Mouse (Mus musculus) cerebellum, adult 18-20 months (tissue): ENCODE results near the gene U90926.
A peak's percentile ranks its signal among the peaks of the same experiment; 100 is the strongest.

ENCODE experiments used
- DNase-seq, 2 experiments: peaks; one replicate each; pipeline ENCODE4 v3.0.0; 2021

Gene U90926

GRCm38 (mm10) chr5:92215308-92215707 lies at the start of gene U90926:
Gene U90926 (minus strand): TSS chr5:92215408.
- no peak for DNase-seq

GRCm38 (mm10) chr5:92263761-92264359 lies 48.7 kb upstream of the U90926 start:
- DNase-seq = peak; percentile 28 to 32

DNA sequence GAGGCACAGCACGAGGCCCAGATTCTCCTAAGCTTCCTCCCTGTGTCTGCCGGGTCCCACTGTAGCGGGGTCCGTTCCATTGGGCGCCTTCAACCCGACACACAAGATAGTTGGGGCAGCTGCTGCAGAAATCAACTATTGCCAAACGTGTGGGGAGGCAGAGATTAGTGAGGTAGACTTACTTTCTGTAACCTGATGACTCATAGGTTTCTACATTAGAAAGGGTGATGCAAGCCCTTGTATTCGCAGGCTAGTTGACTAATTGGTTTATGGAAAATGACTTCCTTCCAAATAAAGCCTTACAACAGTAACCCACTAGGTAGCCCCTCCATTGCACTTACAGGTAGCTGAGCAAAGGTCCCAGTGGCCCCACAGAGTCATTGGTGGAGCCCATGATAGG lies 47.4 kb upstream of the U90926 start:
- DNase-seq = no peak

DNA sequence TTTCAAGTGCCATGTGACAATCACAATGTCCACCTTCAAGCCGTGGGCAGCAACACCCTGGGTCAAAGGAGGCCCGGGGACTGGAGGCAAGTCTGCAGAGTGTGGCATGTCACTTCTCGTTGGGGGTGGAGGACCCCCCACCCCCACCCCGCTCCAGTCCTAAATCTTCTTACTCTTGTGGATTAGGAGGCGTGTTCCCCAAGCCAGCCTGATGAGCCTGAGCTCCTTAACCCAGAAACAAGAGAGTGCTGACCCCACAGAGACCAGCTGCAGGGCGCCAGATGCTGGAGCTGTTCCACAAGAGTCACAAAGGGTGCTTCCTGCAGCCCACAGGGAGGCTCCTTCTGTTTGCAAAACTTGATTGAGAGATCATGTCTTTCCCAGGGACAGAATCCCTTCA lies 41.0 kb upstream of the U90926 start, which contains the start of gene Ppef2:
TSS of gene Ppef2 (minus strand) at position 61 of the 400 bp plus-strand sequence.
- no peak for DNase-seq

DNA sequence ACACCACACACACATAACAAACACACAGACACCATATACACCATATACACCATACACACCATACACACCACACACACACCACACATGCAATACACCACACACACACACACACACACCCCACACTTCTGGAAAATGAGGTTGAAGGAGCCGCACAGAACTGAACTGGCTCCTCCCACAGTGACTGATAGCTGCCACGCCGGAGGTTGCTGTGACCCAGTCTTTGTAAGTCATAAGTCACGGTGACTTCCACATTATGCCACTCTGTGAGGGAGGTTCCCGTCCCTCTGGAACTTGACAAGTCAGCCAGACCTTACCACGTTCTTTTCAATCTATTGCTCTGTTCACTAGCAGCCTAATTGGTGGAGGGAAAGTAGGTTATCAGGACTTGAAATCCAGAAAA lies 39.3 kb upstream of the U90926 start:
- DNase-seq = no peak

DNA sequence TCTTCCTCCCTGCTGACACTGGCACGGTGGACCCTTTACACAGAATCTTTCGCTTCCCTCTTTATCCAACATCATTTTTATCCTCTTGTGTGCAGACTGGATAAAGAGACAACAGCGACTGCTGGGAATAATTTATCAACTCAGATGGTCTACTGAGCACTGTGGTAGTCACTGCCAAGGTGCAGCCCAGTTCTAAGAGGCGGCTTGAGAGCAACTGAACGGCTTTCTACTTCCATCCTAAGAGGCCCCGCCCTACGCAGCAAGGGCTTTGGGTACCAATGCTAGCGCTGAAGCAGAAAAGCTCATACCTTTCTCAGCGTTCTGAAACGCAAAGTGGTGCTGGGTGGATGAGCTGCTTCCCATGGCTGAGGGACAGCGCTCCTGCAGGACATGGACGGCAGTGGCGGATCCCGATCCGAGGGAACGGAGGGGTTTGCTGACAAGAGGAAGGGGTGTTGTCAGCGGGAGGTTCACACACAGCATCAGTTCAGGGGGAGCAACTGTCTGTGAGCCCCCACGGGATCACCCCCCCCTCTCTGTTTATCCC lies 37.7 kb upstream of the U90926 start:
- DNase-seq = peak; percentile 8

DNA sequence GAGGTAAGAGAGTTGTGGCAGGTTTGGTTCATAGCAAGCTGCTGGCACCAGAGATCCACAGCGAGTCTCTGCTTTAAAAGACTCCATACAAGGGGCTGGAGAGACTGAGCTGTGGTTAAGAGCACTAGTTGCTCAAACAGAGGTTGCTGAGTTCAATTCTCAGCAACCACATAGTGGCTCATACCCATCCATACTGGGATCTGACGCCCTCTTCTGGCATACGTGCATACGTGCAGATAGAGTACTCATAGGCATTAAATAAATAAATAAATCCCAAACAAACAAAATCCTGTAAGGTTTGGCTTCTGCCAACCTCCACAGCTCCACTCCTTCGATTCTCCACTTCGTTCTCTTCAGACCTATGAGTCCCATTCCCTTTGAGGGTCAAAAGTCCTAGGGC lies 36.8 kb upstream of the U90926 start:
- no peak for DNase-seq

DNA sequence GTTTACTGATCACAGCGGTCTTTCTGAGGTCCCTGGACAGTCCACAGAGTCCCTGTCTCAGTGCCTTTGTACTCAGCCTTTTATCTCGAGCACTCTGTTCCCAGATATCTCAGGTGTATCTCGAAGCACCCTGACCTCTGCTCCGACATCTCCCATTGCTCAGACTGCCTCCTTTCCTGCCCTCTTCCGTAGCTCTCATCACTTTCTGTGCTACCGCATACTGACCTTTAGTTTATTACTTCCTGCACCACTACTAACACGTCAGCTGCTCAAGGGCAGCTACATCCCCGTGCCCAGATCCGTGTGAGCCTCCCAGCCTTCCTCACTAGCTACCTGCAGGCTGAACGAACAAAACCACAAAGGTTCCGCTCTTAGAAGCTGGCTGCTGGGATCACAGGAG lies 33.4 kb upstream of the U90926 start:
- DNase-seq = no peak

GRCm38 (mm10) chr5:92245483-92245882 lies 30.3 kb upstream of the U90926 start:
- no peak for DNase-seq

DNA sequence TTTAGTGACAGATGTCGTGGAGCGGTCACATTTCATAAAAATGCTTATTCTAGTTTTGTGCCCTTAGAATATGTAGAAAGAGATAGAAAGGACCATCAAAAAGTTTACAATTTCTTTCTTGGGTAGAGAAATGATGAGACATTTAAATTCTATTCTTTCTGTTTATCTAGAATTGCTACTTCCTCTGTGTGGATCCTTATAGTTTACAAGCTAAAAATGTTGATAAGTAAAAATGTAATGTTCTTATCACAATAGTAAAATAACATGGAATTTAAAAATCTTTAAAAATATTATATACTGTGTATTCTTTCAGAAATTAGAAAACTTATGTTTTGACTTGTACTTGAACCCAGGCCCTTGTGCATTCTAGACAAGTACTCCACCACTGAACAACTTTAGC lies 29.7 kb upstream of the U90926 start:
- DNase-seq = no peak

- no peak for DNase-seq
These were observed 25.6 kb upstream of the U90926 start for GRCm38 (mm10) chr5:92240769-92241168.

DNA sequence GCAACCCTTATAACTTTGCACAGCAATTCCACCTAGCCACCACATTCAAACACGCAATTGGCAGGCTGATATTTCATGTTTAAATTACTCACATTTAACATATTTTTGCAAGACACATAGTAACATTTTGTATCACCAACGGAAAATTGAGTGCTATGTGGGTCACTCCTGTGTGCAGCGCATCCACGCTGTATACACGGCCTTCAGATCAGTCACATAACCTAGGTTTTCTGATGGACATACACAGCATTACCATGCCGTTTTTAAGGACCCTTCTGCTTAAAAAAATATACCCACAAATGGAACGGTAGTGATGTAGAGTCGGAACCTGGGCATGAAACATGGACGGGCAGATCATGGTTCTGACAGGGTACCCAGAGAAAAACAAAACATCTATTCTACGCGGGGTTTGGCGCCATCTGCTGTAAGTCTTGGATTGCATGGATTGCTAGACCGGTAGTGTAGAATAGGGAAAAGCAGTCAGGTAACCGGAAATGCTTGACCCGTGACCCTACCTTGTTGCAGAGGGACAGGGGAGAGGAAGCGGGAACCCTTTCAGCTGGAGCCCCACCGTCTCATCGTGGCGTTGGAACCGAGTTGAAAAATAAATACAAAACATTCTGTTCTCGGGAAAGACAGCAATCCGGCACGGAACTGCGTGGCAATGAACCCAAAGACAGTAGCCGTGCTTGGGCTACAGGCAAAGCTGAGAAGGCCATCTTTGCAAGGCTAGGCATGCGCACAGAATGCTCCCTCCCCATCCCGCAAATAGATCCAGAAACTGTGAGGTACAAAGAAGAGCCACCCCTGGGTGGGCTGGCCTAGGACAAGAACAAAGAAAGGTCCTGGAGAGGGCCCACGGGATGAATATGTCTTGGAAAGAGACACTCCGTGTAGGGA lies 24.4 kb upstream of the U90926 start:
- DNase-seq = peak; percentile 72 to 76

GRCm38 (mm10) chr5:92234939-92235557 lies 19.8 kb upstream of the U90926 start:
- no peak for DNase-seq

DNA sequence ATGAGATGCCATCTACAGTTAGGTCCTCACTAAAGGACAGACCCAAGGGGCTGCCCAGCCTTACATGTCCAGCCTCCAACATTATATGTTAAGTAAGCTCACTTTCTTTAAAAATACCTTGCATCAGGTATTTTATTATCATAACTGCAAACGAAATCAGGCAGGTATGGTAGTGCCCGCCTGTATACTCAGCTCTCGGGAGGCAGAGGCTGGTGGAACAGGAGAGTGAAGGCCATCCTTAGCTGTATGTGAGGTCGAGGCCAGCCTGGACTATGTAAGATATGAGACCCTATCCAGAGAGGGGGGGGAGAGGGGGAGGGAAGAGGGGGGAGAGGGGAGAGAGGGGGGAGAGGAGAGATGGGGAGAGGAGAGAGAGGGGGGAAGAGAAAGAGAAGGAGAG lies 18.2 kb upstream of the U90926 start:
- no peak for DNase-seq

GRCm38 (mm10) chr5:92231836-92232235 lies 16.6 kb upstream of the U90926 start:
- no peak for DNase-seq

DNA sequence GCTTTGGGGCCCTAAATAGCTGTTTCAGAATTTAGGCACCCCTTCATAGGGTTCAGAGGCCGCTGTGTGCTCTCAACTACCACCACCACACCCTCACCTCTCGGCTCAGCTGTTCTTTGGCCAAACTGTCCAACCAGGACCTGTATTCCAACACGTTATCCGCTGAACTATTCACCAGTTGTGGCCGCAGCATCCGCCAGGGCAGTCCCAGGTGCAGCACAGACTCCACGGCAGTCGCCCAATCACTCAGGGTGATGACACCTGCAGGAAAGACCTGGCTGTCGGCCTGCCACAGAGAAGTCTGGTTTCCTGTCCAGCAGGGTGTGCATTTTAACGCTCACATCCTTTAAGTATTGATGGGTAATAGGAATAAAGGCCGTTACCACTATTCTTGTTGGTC lies 15.1 kb upstream of the U90926 start:
- no peak for DNase-seq

GRCm38 (mm10) chr5:92229514-92229913 lies 14.3 kb upstream of the U90926 start:
- DNase-seq = no peak

- no peak for DNase-seq
These were observed 13.6 kb upstream of the U90926 start for GRCm38 (mm10) chr5:92228776-92229175.

- DNase-seq = no peak
These were observed 12.6 kb upstream of the U90926 start for GRCm38 (mm10) chr5:92227782-92228181.

- DNase-seq = peak; percentile 13 to 25
These were observed 5.2 kb upstream of the U90926 start for GRCm38 (mm10) chr5:92220287-92220902.

DNA sequence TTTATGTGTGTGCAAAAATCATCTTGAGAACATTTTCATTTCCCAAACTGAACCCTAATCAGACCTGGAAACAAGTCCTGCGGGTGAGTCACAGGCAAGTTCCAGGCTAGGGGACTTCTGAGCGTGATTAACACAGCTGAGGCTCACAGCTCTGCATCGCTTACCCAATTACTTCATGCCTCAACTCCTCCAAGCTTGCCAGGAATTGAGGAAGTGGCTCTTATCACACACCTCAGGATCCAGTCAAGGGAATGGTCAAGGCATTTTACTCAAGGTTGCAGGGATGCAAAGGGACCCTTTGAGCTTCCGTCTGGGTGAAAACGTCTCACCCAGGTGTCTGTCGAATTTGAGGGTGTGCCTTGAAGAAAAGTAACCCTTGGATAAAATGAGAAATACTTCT lies 4.6 kb upstream of the U90926 start:
- peak in 1 of 2 experiments; percentile 28 for DNase-seq

GRCm38 (mm10) chr5:92218915-92219793 lies 3.9 kb upstream of the U90926 start:
- DNase-seq = no peak
